Mouse (Mus musculus): Measurements from ENCODE around the gene Zfp94. TPM values are rescaled to one million over a fixed set of nuclear protein-coding genes. Genes with fewer than 3 reads are reported as not detected.

Gene Zfp94
- polyA plus RNA-seq, 1 experiment: not detected

DNA sequence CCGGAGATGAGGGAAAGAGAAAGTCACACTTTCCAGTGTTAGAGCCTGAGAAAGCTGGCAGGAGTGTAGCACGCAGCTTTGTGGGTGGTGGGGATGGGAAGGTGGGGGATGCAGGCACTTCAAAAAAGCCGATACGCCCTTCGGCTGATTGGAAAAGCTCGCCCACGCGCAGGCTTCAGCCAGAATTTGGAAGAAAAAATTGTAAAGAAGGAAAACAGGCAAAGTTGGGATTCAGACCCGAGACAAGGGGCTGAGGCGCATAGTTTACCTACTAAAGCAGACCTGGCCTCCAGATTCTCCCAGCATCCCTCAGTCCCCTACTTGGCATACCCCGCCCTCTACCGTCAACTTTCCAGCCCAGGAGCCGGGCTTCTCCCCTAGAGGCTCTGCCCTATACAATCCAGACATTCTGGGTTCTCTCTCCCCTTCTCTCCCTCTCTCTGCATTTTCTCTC lies 9.2 kb upstream of the Zfp94 start:
- H3K4me3 ChIP-seq (ENCODE audit: insufficient read depth, low read depth, low read length): peak overlapping the region; percentile 25
- TF ChIP-seq POLR2A (IDR thresholded peaks at IDR 0.05; ENCODE audit: insufficient read depth, low read depth, low read length) (no peak), CTCF (IDR thresholded peaks at IDR 0.05; ENCODE audit: insufficient read depth, low read depth, low read length) (no peak)
- peaks cover 11% of the 10 kb centered on the region for H3K4me1 ChIP-seq (ENCODE audit: control insufficient read depth, insufficient read depth, low read length)
- 3% methylated on average over 13 of the region's 13 CpGs for WGBS
- H3K27ac ChIP-seq (ENCODE audit: insufficient read depth, low read depth, low read length): 0 out of 2 replicates have a peak overlapping the region, but pooled peaks have one; percentile 15

DNA sequence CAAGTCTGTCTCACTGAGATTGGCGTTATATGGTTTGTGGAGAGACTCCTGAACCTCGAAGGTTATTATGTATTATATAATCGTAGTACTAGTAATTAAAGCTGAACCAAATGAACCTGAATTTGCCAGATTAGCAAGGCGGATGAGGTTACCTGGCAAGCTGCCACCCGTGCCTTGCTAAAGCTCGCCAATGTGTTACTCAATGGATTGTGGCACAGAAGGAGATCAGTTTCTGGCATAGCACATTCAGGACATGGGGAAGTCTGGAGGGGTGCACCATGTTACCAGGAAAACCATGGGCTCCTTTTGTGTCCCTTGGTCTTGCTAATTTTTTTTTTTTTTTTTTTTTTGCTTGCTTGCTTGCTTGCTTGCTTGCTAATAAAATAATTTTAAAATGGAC lies 8.7 kb upstream of the Zfp94 start:
- WGBS: 22% methylated on average over 6 of the region's 6 CpGs
- Histone ChIP-seq H3K27ac (ENCODE audit: insufficient read depth, low read depth, low read length) (0 out of 2 replicates have a peak overlapping the region, but pooled peaks have one; percentile 15), H3K4me1 (ENCODE audit: control insufficient read depth, insufficient read depth, low read length) (peaks cover 11% of the 10 kb centered on the region), H3K4me3 (ENCODE audit: insufficient read depth, low read depth, low read length) (no peak overlapping the region)
- TF ChIP-seq CTCF (IDR thresholded peaks at IDR 0.05; ENCODE audit: insufficient read depth, low read depth, low read length) (no peak), POLR2A (IDR thresholded peaks at IDR 0.05; ENCODE audit: insufficient read depth, low read depth, low read length) (no peak)

GRCm38 (mm10) chr7:24322593-24322992 lies 6.1 kb upstream of the Zfp94 start:
- 78% methylated on average over 4 of the region's 4 CpGs for WGBS
- H3K4me1 ChIP-seq (ENCODE audit: control insufficient read depth, insufficient read depth, low read length): peaks cover 11% of the 10 kb centered on the region

DNA sequence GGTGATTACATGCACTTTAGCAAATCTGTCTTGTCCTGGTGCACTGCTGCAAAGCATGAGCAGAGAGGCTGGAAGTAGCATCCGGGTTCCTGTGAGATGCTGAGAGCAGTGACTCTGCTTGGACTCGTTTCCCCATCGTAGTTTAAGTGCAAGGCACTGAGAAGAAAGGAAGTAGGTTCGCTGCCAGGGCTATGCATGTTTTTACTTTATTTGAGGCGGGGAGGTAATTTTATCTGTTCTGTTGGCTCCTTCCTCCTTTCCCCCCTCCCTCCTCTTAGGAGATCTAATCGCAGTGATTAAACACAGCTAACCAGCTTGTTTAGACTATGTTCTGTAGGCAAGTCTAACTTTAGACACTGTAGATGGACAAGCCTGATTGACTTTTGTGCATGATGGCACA lies 2.5 kb upstream of the Zfp94 start:
- 55% methylated on average over 6 of the region's 6 CpGs for WGBS
- Histone ChIP-seq H3K4me3 (ENCODE audit: insufficient read depth, low read depth, low read length) (no peak overlapping the region), H3K27ac (ENCODE audit: insufficient read depth, low read depth, low read length) (no peak overlapping the region), H3K4me1 (ENCODE audit: control insufficient read depth, insufficient read depth, low read length) (peaks cover 3% of the 10 kb centered on the region; the same call in 1 of the 2 replicates)
- no peak for TF ChIP-seq POLR2A (IDR thresholded peaks at IDR 0.05; ENCODE audit: insufficient read depth, low read depth, low read length)

More at GRCm38 (mm10) chr7:24322593-24322992, 6.1 kb upstream of the Zfp94 start:
- TF ChIP-seq CTCF (IDR thresholded peaks at IDR 0.05; ENCODE audit: insufficient read depth, low read depth, low read length) (no peak), POLR2A (IDR thresholded peaks at IDR 0.05; ENCODE audit: insufficient read depth, low read depth, low read length) (no peak)
- Histone ChIP-seq H3K27ac (ENCODE audit: insufficient read depth, low read depth, low read length) (no peak overlapping the region), H3K4me3 (ENCODE audit: insufficient read depth, low read depth, low read length) (no peak overlapping the region)

- TF ChIP-seq CTCF (IDR thresholded peaks at IDR 0.05; ENCODE audit: insufficient read depth, low read depth, low read length): no peak
- 0 out of 2 replicates have a peak, but pooled peaks have one; percentile 75 for TF ChIP-seq POLR2A (IDR thresholded peaks at IDR 0.05; ENCODE audit: insufficient read depth, low read depth, low read length)
- Histone ChIP-seq H3K4me1 (ENCODE audit: control insufficient read depth, insufficient read depth, low read length) (peaks cover 3% of the 10 kb centered on the region; the same call in 1 of the 2 replicates), H3K4me3 (ENCODE audit: insufficient read depth, low read depth, low read length) (peak overlapping the region; percentile 52), H3K27ac (ENCODE audit: insufficient read depth, low read depth, low read length) (peak overlapping the region; percentile 3; the same call in 1 of the 2 replicates)
- WGBS: 18% methylated on average over 29 of the region's 29 CpGs
These were observed 520 bp downstream of the Zfp94 start for GRCm38 (mm10) chr7:24315726-24316566.

- Histone ChIP-seq H3K4me1 (ENCODE audit: control insufficient read depth, insufficient read depth, low read length) (peaks cover 9% of the 10 kb centered on the region), H3K27ac (ENCODE audit: insufficient read depth, low read depth, low read length) (no peak within 1 kb of the TSS), H3K4me3 (ENCODE audit: insufficient read depth, low read depth, low read length) (0 out of 2 replicates have a peak within 1 kb of the TSS, but pooled peaks have one; percentile 22)
- TF ChIP-seq POLR2A (IDR thresholded peaks at IDR 0.05; ENCODE audit: insufficient read depth, low read depth, low read length): no peak
- no peak for TF ChIP-seq CTCF (IDR thresholded peaks at IDR 0.05; ENCODE audit: insufficient read depth, low read depth, low read length)
- WGBS: 4% methylated on average over 13 of the region's 13 CpGs
These were observed 15.6 kb downstream of the Zfp94 start, which contains the start of gene Zfp61 for GRCm38 (mm10) chr7:24300771-24301282. Zfp61 (minus strand) TSS chr7:24301232.

- WGBS: 1% methylated on average over 18 of the region's 18 CpGs
- peak overlapping the region; percentile 77 for H3K27ac ChIP-seq (ENCODE audit: insufficient read depth, low read depth, low read length)
- TF ChIP-seq CTCF (IDR thresholded peaks at IDR 0.05; ENCODE audit: insufficient read depth, low read depth, low read length) (no peak), POLR2A (IDR thresholded peaks at IDR 0.05; ENCODE audit: insufficient read depth, low read depth, low read length) (no peak)
- H3K4me1 ChIP-seq (ENCODE audit: control insufficient read depth, insufficient read depth, low read length): peaks cover 9% of the 10 kb centered on the region
- H3K4me3 ChIP-seq (ENCODE audit: insufficient read depth, low read depth, low read length): peak overlapping the region; percentile 54
These were observed 16.5 kb downstream of the Zfp94 start for GRCm38 (mm10) chr7:24299823-24300481.

DNA sequence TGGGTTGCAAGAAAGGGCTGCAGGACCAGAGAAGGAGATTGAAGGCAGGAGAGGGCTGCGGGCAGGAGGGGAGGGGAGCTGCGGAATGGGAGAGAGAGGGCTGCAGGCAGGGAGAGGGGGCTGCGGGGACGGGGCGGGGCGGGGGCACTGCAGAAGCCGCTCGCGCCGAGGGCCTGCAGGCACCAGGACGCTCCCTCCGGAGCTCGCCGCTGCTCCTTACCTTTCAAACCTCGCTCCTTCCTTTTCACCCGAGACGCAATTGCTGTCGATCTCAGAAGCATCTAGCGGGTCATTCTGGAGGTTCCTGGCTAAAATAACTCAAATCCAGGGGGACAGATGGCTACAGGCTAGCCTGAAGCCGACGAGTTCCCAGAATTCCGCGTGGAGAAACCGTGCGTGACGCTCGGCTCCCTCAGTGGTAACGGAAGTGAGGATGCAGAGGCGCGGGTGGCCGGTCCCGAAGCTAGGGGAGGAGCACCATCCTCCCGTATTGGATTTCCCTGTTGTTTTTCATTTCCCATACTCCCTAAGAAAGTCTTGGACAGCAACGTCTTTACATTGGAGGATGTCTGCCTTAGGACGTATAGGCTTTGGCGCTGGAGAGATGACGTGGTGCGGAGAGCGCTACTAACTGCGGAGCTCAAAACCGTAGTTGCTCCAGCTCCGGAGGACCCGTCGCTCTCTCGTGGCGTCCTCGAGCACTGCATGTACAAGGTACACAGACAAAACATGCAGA lies 17.3 kb downstream of the Zfp94 start:
- peaks cover 9% of the 10 kb centered on the region for H3K4me1 ChIP-seq (ENCODE audit: control insufficient read depth, insufficient read depth, low read length)
- WGBS: under 1% methylated on average over 42 of the region's 47 CpGs
- H3K27ac ChIP-seq (ENCODE audit: insufficient read depth, low read depth, low read length): peak overlapping the region; percentile 66
- H3K4me3 ChIP-seq (ENCODE audit: insufficient read depth, low read depth, low read length): peak overlapping the region; percentile 64
- TF ChIP-seq POLR2A (IDR thresholded peaks at IDR 0.05; ENCODE audit: insufficient read depth, low read depth, low read length): peak; percentile 61; the same call in 1 of the 2 replicates
- no peak for TF ChIP-seq CTCF (IDR thresholded peaks at IDR 0.05; ENCODE audit: insufficient read depth, low read depth, low read length)

Data from olfactory bulb, adult 2 months (tissue).